In genomic region chr1:20836551-20837125, GRCm38 (mm10) we compare ENCODE assay signal across 19 mouse cellular contexts. TPM values are rescaled to one million over a fixed set of nuclear protein-coding genes. Genes with fewer than 3 reads are reported as not detected.
"Had no signal": no experiment of that assay in that cellular context is flagged by ENCODE, and none has a peak within 500 bp of the region (broad histone marks: within the 10 kb centered on the region; RNA-seq: fewer than 3 reads in every experiment).

No protein-coding gene starts in this region.

- ATAC-seq: intestine, embryonic 15.5 days; midbrain, embryonic 16.5 days had no signal

- H3K4me2 ChIP-seq: intestine, embryonic 15.5 days; kidney, embryonic 15.5 days; limb, embryonic 13.5 days; lung, embryonic 15.5 days; midbrain, embryonic 12.5 days; neural tube, embryonic 13.5 days had no signal

- H3K36me3 ChIP-seq: intestine, embryonic 15.5 days; kidney, embryonic 15.5 days; limb, embryonic 13.5 days; lung, embryonic 15.5 days; midbrain, embryonic 12.5 days; neural tube, embryonic 13.5 days had no signal

- DNase-seq: kidney, adult 18-20 months; kidney, postnatal 14 days; left cerebral cortex, postnatal 4 days; right cerebral cortex, postnatal 14 days; thymus, postnatal 36 days had no signal

- H3K27ac ChIP-seq: intestine, embryonic 15.5 days; kidney, embryonic 15.5 days; limb, embryonic 13.5 days; liver, embryonic 14.5 days; lung, embryonic 15.5 days; midbrain, embryonic 12.5 days; neural tube, embryonic 13.5 days had no signal

- H3K4me3 ChIP-seq: intestine, embryonic 15.5 days; kidney, embryonic 15.5 days; limb, embryonic 13.5 days; lung, embryonic 15.5 days; midbrain, embryonic 12.5 days; neural tube, embryonic 13.5 days had no signal

- H3K27me3 ChIP-seq: intestine, embryonic 15.5 days; kidney, embryonic 15.5 days; limb, embryonic 13.5 days; lung, embryonic 15.5 days; midbrain, embryonic 12.5 days; neural tube, embryonic 13.5 days had no signal

- H3K9me3 ChIP-seq: intestine, embryonic 15.5 days; kidney, embryonic 15.5 days; limb, embryonic 13.5 days; lung, embryonic 15.5 days; midbrain, embryonic 12.5 days; neural tube, embryonic 13.5 days had no signal

- H3K4me1 ChIP-seq: intestine, embryonic 15.5 days; kidney, embryonic 15.5 days; limb, embryonic 13.5 days; lung, embryonic 15.5 days; midbrain, embryonic 12.5 days; neural tube, embryonic 13.5 days had no signal

- H3K9ac ChIP-seq: intestine, embryonic 15.5 days; kidney, embryonic 15.5 days; limb, embryonic 13.5 days; liver, embryonic 14.5 days; lung, embryonic 15.5 days; midbrain, embryonic 12.5 days; neural tube, embryonic 13.5 days had no signal

RNA-seq across cellular contexts. Expression of gene Il17f, which starts 46.2 kb away (rescaled TPM):
- total RNA-seq: layer of hippocampus, adult 8-10 months; left cerebral cortex, adult 18-20 months; left cerebral cortex, postnatal 10 days; left cerebral cortex, postnatal 4 days; liver, adult 2 months had no signal
- polyA plus RNA-seq: intestine, embryonic 15.5 days; kidney, embryonic 15.5 days; liver, adult 2 months; lung, embryonic 15.5 days; midbrain, embryonic 16.5 days; neural tube, embryonic 13.5 days; small intestine, adult 2 months; stomach, embryonic 16.5 days had no signal
